Mouse (Mus musculus): Measurements from ENCODE around the gene Olfr1120. TPM values are rescaled to one million over a fixed set of nuclear protein-coding genes. Genes with fewer than 3 reads are reported as not detected.
"Not testable (repeated sequence)": the region's sequence is repeated elsewhere in the genome, so short reads cannot be mapped to it uniquely, and the experiment has no call there.

Gene Olfr1120
- polyA plus RNA-seq (2015; fragmentation: Nextera tagmentation; extraction: Ambion mirVana) = not detected in 2 replicates

DNA sequence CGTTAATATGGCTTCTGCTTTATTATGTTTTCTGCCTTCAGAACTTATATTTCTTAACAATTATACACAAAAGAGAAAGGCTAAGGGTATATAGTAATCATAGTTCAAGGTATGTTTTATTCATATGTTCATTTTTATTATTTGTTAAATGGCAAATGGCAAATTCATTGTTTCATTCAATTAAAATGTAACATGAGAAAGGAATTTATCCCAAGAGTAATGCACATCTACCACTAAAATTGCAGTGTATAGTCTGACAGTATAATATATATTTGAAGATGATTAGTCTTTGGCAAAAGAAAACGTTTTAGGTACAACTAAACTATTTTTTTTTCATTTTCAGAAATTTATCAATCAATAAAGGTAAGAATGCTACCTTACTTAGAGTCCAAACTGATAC, at the start of gene Olfr1120:
Gene Olfr1120 (plus strand): TSS at position 301 of the 400 bp plus-strand sequence.
- Histone ChIP-seq H3K27ac (no peak within 1 kb of the TSS), H3K4me1 (no peaks in the 10 kb centered on the region), H3K9me3 (no peaks in the 10 kb centered on the region), H3K9ac (no peak within 1 kb of the TSS), H3K27me3 (replicated peaks) (no peaks in the 10 kb centered on the region), H3K4me3 (replicated peaks) (no peak within 1 kb of the TSS), H3K36me3 (no peaks in the 10 kb centered on the region), H3K4me2 (no peak within 1 kb of the TSS)
- ATAC-seq (ENCODE audit: insufficient read depth, low FRiP score, low read depth) = no peak
- WGBS = 49% methylated on average over 2 of the region's 2 CpGs

DNA sequence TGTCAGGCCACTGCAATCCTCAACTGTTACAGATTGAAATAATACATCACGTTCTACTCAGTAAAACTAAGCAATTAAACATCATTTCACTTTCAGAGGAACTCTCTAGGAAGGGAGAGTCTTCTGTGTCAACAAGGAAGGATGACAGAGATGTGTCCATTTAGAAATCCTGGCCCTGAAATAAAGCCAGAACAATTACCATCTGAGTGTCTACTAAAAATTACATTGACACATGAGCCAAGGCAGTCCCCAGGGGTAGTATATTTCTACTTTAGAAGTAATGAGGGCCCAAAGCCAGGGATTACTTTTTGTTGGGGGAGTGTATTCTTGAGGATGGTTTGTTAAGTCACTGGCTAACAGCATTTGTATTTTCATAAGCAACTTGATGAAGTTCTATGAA, 47.3 kb upstream of the Olfr1120 start, which contains the start of gene Olfr1118:
Gene Olfr1118 (plus strand): TSS at position 301 of the 400 bp plus-strand sequence.
- no peaks in the 10 kb centered on the region for H3K27me3 ChIP-seq (replicated peaks)
- no peaks in the 10 kb centered on the region for H3K9me3 ChIP-seq
- H3K27ac ChIP-seq = no peak within 1 kb of the TSS
- H3K4me3 ChIP-seq (replicated peaks) = no peak within 1 kb of the TSS
- H3K4me2 ChIP-seq = no peak within 1 kb of the TSS
- no peaks in the 10 kb centered on the region for H3K4me1 ChIP-seq
- H3K36me3 ChIP-seq = no peaks in the 10 kb centered on the region
- H3K9ac ChIP-seq = no peak within 1 kb of the TSS
- no peak for ATAC-seq (ENCODE audit: insufficient read depth, low FRiP score, low read depth)
- 57% methylated on average over 1 of the region's 1 CpGs for WGBS

DNA sequence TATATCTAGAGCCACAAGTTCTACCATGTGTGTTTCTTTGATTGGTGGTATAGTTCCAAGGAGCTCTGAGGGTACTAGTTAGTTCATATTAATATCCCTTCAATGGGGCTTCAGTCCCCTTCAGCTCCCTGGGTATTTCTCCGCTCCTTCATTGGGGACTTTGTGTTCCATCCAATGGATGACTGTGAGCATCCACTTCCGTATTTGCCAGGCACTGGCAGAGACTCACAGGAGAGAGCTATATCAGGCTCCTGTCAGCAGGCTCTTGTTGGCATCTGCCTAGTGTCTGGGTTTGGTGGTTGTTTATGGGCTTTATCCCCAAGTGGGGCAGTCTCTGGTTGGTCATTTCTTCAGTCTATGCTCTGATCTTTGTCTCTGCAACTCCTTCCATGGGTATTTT, 5.5 kb downstream of the Olfr1120 start:
- not testable (repeated sequence) for H3K4me1 ChIP-seq; ATAC-seq (ENCODE audit: insufficient read depth, low FRiP score, low read depth); H3K9ac ChIP-seq; H3K4me3 ChIP-seq (replicated peaks); H3K9me3 ChIP-seq; H3K27ac ChIP-seq; H3K27me3 ChIP-seq (replicated peaks); H3K36me3 ChIP-seq; H3K4me2 ChIP-seq
- 87% methylated on average over 2 of the region's 2 CpGs for WGBS

DNA sequence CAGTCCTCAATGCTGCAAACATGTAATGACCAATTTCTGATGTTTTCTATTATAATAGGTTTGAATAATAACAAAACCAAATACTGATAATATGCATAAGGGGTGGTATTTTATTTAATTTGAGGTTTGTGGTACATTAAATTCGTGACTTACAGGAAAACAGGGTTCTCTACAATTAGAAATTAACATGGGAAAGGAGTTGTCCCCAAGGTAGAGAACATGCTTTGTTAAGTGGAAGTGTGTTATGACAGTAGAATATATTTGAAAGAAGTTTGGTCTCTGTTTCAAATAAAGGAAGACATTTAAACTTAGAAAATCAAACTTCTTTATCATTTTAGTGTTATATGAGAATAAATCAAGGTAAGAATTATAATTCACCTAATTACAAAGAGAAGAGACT, 15.0 kb downstream of the Olfr1120 start, which contains the start of gene Olfr1121:
Gene Olfr1121 (plus strand): TSS at position 301 of the 400 bp plus-strand sequence.
- WGBS = 30% methylated on average over 1 of the region's 1 CpGs
- no peak within 1 kb of the TSS for H3K27ac ChIP-seq
- no peaks in the 10 kb centered on the region for H3K9me3 ChIP-seq

DNA sequence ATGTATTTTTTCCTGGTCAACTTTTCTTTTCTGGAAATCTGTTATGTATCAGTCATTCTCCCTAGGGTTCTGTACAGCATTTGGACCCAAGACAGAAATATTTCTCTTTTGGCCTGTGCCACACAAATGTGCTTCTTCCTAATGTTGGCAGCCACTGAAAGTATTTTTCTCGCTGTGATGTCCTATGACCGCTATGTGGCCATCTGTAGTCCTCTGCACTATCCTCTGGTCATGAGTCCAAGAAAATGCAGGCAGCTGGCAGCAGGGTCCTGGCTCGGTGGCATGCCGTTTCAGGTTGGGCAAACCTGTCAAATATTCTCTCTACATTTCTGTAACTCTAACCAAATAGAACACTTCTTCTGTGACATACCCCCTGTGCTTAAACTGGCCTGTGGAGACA, 17.1 kb downstream of the Olfr1120 start:
- Histone ChIP-seq H3K36me3 (no peaks in the 10 kb centered on the region), H3K27ac (no peak overlapping the region), H3K4me2 (no peak overlapping the region), H3K9me3 (no peaks in the 10 kb centered on the region), H3K9ac (no peak overlapping the region), H3K4me3 (replicated peaks) (no peak overlapping the region), H3K4me1 (no peaks in the 10 kb centered on the region), H3K27me3 (replicated peaks) (no peaks in the 10 kb centered on the region)
- 89% methylated on average over 4 of the region's 4 CpGs for WGBS
- ATAC-seq (ENCODE audit: insufficient read depth, low FRiP score, low read depth) = no peak

More for the DNA sequence above, 15.0 kb downstream of the Olfr1120 start, which contains the start of gene Olfr1121:
- Histone ChIP-seq H3K36me3 (no peaks in the 10 kb centered on the region), H3K4me2 (no peak within 1 kb of the TSS), H3K9ac (no peak within 1 kb of the TSS), H3K4me1 (no peaks in the 10 kb centered on the region), H3K4me3 (replicated peaks) (no peak within 1 kb of the TSS), H3K27me3 (replicated peaks) (no peaks in the 10 kb centered on the region)
- ATAC-seq (ENCODE audit: insufficient read depth, low FRiP score, low read depth) = no peak

DNA sequence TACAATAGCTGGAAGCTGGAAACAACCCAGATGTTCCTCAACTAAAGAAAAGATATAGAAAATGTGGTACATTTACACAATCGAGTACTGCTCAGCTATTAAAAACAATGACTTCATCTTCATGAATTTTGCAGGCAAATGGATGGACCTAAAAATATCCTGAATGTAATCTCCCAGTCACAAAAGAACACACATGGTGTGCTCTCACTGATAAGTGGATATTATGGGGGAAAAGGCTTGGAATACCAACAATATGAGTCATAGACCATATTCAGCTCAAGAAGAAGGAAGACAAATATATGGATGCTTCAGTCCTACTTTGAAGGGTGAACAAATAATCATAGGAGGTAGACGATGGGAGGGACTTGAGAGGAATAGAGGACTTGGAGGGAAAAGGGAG, 29.3 kb downstream of the Olfr1120 start:
- Histone ChIP-seq H3K4me3 (replicated peaks) (no peak overlapping the region), H3K9me3 (no peaks in the 10 kb centered on the region), H3K27me3 (replicated peaks) (no peaks in the 10 kb centered on the region), H3K9ac (no peak overlapping the region), H3K4me2 (no peak overlapping the region), H3K27ac (no peak overlapping the region), H3K4me1 (no peaks in the 10 kb centered on the region), H3K36me3 (no peaks in the 10 kb centered on the region)
- 77% methylated on average over 2 of the region's 2 CpGs for WGBS
- ATAC-seq (ENCODE audit: insufficient read depth, low FRiP score, low read depth) = no peak

DNA sequence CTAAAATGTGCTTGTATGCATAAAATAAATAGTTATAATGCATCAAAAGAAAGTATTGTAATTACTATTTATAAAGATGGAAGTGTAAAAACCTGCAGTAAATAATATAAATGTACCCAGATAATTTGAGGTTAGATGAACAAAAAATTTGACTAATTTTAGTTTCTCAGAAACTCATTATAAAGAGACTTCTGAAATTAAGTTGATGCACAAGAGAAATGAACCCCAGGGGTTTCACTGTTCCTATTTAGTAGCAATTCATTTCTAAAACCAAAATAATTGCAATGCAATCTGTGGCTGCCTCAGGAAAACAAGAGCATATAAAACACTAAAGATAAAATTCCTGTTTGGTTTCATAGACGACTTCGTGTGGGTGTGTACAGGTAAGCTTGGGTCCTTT, 30.9 kb downstream of the Olfr1120 start, which contains the start of gene Olfr1122:
Gene Olfr1122 (plus strand): TSS at position 301 of the 400 bp plus-strand sequence.
- H3K9me3 ChIP-seq = no peaks in the 10 kb centered on the region
- 71% methylated on average over 2 of the region's 2 CpGs for WGBS
- H3K4me2 ChIP-seq = no peak within 1 kb of the TSS
- H3K4me3 ChIP-seq (replicated peaks) = no peak within 1 kb of the TSS
- H3K36me3 ChIP-seq = no peaks in the 10 kb centered on the region
- no peak within 1 kb of the TSS for H3K9ac ChIP-seq
- H3K27me3 ChIP-seq (replicated peaks) = no peaks in the 10 kb centered on the region
- no peak within 1 kb of the TSS for H3K27ac ChIP-seq
- ATAC-seq (ENCODE audit: insufficient read depth, low FRiP score, low read depth) = no peak
- no peaks in the 10 kb centered on the region for H3K4me1 ChIP-seq

DNA sequence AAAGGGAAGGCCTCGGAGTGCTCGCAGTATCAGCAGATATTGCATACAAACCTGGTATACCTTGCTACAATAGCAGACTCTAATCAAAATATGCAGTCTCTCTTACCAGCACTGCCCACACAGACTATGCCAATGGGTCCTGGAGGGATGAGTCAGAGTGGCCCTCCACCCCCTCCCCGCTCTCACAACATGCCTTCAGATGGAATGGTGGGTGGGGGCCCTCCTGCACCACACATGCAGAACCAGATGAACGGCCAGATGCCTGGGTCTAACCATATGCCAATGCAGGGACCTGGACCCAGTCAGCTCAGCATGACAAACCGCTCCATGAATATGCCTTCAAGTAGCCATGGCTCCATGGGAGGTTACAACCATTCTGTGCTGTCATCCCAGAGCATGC, 39.0 kb downstream of the Olfr1120 start:
- not testable (repeated sequence) for H3K27me3 ChIP-seq (replicated peaks); H3K36me3 ChIP-seq; ATAC-seq (ENCODE audit: insufficient read depth, low FRiP score, low read depth); H3K4me1 ChIP-seq; H3K9me3 ChIP-seq; H3K9ac ChIP-seq; H3K27ac ChIP-seq; H3K4me2 ChIP-seq; H3K4me3 ChIP-seq (replicated peaks)
- WGBS = 88% methylated on average over 5 of the region's 5 CpGs

DNA sequence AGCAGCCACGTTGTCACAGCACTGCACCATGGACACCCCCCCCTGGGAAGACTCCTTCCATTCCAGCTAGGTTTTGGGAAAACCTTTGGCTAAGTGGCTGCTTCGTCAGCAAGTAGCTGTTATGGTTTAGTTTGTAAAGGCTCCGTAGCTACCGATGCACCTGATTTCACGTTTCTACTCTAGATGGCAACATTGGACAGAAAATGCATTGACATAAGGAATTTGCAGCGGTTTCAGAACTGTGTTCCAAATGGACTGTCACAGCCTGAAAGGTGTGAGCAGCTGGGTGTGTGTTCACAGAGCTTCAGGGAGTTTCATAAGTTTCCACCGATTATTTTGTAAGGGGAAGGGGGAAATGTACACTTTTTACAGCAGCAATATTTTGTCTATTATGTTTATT, 40.1 kb downstream of the Olfr1120 start:
- H3K36me3 ChIP-seq; H3K9me3 ChIP-seq; H3K4me3 ChIP-seq (replicated peaks); H3K4me1 ChIP-seq; ATAC-seq (ENCODE audit: insufficient read depth, low FRiP score, low read depth); H3K27me3 ChIP-seq (replicated peaks); H3K27ac ChIP-seq; H3K4me2 ChIP-seq; H3K9ac ChIP-seq: not testable (repeated sequence)
- WGBS = 73% methylated on average over 7 of the region's 7 CpGs

Other genes with a start within 250 kb of the Olfr1120 start
- not detected in 2 replicates for gene Olfr259, start 240.2 kb upstream of the Olfr1120 start, polyA plus RNA-seq (2015; fragmentation: Nextera tagmentation; extraction: Ambion mirVana)
- gene Olfr1110, start 214.5 kb upstream of the Olfr1120 start, polyA plus RNA-seq (2015; fragmentation: Nextera tagmentation; extraction: Ambion mirVana) = not detected in 2 replicates
- not detected in 2 replicates for gene Olfr1111, start 202.2 kb upstream of the Olfr1120 start, polyA plus RNA-seq (2015; fragmentation: Nextera tagmentation; extraction: Ambion mirVana)
- not detected in 2 replicates for gene Olfr1112, start 167.0 kb upstream of the Olfr1120 start, polyA plus RNA-seq (2015; fragmentation: Nextera tagmentation; extraction: Ambion mirVana)
- not detected in 2 replicates for gene Olfr1113, start 145.8 kb upstream of the Olfr1120 start, polyA plus RNA-seq (2015; fragmentation: Nextera tagmentation; extraction: Ambion mirVana)
- gene Olfr1115, start 106.8 kb upstream of the Olfr1120 start, polyA plus RNA-seq (2015; fragmentation: Nextera tagmentation; extraction: Ambion mirVana) = not detected in 2 replicates
- not detected in 2 replicates for gene Olfr1116, start 87.3 kb upstream of the Olfr1120 start, polyA plus RNA-seq (2015; fragmentation: Nextera tagmentation; extraction: Ambion mirVana)
- not detected in 2 replicates for gene Olfr1118, start 47.2 kb upstream of the Olfr1120 start, polyA plus RNA-seq (2015; fragmentation: Nextera tagmentation; extraction: Ambion mirVana)
- gene Olfr1121, start 15.1 kb downstream of the Olfr1120 start, polyA plus RNA-seq (2015; fragmentation: Nextera tagmentation; extraction: Ambion mirVana) = not detected in 2 replicates
- gene Olfr1122, start 31.0 kb downstream of the Olfr1120 start, polyA plus RNA-seq (2015; fragmentation: Nextera tagmentation; extraction: Ambion mirVana) = not detected in 2 replicates
- not detected in 2 replicates for gene Olfr1123, start 61.8 kb downstream of the Olfr1120 start, polyA plus RNA-seq (2015; fragmentation: Nextera tagmentation; extraction: Ambion mirVana)
- 0.06 TPM in 1 of 2 replicates, not detected in the other for gene Olfr1124, start 75.5 kb downstream of the Olfr1120 start, polyA plus RNA-seq (2015; fragmentation: Nextera tagmentation; extraction: Ambion mirVana)
- not detected in 2 replicates for gene Olfr1126, start 99.1 kb downstream of the Olfr1120 start, polyA plus RNA-seq (2015; fragmentation: Nextera tagmentation; extraction: Ambion mirVana)
- gene Pramel7, start 142.3 kb downstream of the Olfr1120 start, polyA plus RNA-seq (2015; fragmentation: Nextera tagmentation; extraction: Ambion mirVana) = not detected in 2 replicates
- gene Pramel6, start 151.8 kb downstream of the Olfr1120 start, polyA plus RNA-seq (2015; fragmentation: Nextera tagmentation; extraction: Ambion mirVana) = not detected in 2 replicates
- not detected in 2 replicates for gene Olfr153, start 177.0 kb downstream of the Olfr1120 start, polyA plus RNA-seq (2015; fragmentation: Nextera tagmentation; extraction: Ambion mirVana)
- not detected in 2 replicates for gene Olfr1128, start 190.7 kb downstream of the Olfr1120 start, polyA plus RNA-seq (2015; fragmentation: Nextera tagmentation; extraction: Ambion mirVana)
- not detected in 2 replicates for gene Olfr1129, start 219.1 kb downstream of the Olfr1120 start, polyA plus RNA-seq (2015; fragmentation: Nextera tagmentation; extraction: Ambion mirVana)